Mouse (Mus musculus) MEL (cell line): ENCODE measurements around the gene Wdr34.

Source experiments
- CTCF ChIP-seq, 3 experiments: IDR thresholded peaks in 2 of 3; conservative IDR thresholded peaks in 1 of 3; 2 replicates each; pipeline ENCODE4 v1.5.1; 2011 to 2012; ENCODE audit warnings: low read length in 3 of 3, low read depth in 2 of 3, mild to moderate bottlenecking in 2 of 3, improper control_type of control experiment in 1 of 3, inconsistent platforms in 1 of 3, mixed read lengths in 1 of 3, moderate library complexity in 1 of 3; ENCODE audit not compliant: control insufficient read depth in 1 of 3, insufficient read depth in 1 of 3, poor library complexity in 1 of 3, severe bottlenecking in 1 of 3
- GABPA ChIP-seq: IDR thresholded peaks from 2 replicates; pipeline ENCODE4 v1.6.1; 2012; ENCODE audit warnings: low read depth, mild to moderate bottlenecking, inconsistent platforms, low read length, improper control_type of control experiment, moderate library complexity
- POLR2A ChIP-seq, 2 experiments: IDR thresholded peaks; 2 replicates each; pipeline ENCODE4 v1.6.1; 2011 to 2012; ENCODE audit warnings: low read length in 2 of 2, mild to moderate bottlenecking in 2 of 2, control low read depth in 1 of 2, improper control_type of control experiment in 1 of 2, low read depth in 1 of 2, moderate library complexity in 1 of 2; ENCODE audit not compliant: control insufficient read depth in 1 of 2, insufficient read depth in 1 of 2, poor library complexity in 1 of 2
- POLR2AphosphoS5 ChIP-seq: IDR thresholded peaks from 2 replicates; pipeline ENCODE4 v1.6.1; 2012; ENCODE audit warnings: low read depth, borderline replicate concordance, mild to moderate bottlenecking, inconsistent platforms, low read length, moderate library complexity, mixed read lengths
- TAL1 ChIP-seq: IDR thresholded peaks from 2 replicates; pipeline ENCODE4 v1.6.1; 2012; ENCODE audit warnings: mild to moderate bottlenecking, inconsistent platforms, low read length, moderate library complexity, mixed read lengths

DNA sequence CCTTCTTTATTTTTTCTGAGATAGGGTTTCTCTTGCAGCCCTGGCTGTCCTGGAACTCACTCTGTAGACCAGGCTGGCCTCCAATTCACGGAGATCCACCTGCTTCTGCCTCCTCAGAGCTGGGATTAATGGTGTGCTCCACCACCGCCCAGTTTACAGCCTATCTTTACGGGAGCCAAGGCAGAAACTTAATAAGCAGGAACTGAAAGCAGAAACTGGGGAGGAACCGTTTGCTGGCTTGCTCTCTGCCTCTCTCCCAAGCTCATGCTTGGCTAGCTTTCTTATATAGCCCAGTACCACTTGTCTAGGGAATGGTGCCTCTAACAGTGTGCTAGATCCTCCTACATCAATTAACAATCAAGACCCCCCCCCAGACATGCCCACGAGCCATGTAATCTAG, 35.4 kb upstream of the Wdr34 start:
- TF ChIP-seq CTCF (IDR thresholded peaks at IDR 0.05 in 2 of 3, conservative IDR thresholded peaks at IDR 0.05 in 1 of 3; ENCODE audit: control insufficient read depth in 1 of 3, insufficient read depth in 1 of 3, low read depth in 2 of 3, low read length in 3 of 3, poor library complexity in 1 of 3, severe bottlenecking in 1 of 3) (no peak), TAL1 (no peak), POLR2A (IDR thresholded peaks at IDR 0.05; ENCODE audit: control insufficient read depth in 1 of 2, insufficient read depth in 1 of 2, low read depth in 1 of 2, low read length in 2 of 2, poor library complexity in 1 of 2) (no peak), GABPA (no peak), POLR2AphosphoS5 (no peak)
